Mouse (Mus musculus) midbrain, embryonic 15.5 days (tissue): ENCODE data around the gene Ecsit. TPM values are rescaled to one million over a fixed set of nuclear protein-coding genes. Genes with fewer than 3 reads are reported as not detected.
A peak's percentile ranks its signal among the peaks of the same experiment; 100 is the strongest.

Experiments
- ATAC-seq: fragments of 200-750 bp; cut with Nextera tagmentation; replicated peaks from 2 replicates; pipeline ENCODE4 v1.8.0; 2017; ENCODE audit warnings: moderate TSS enrichment
- H3K27ac ChIP-seq: fragments of 300-500 bp; sonication (generic); 2 replicates; pipeline ENCODE4 v1.5.1; 2015; ENCODE audit warnings: mild to moderate bottlenecking, inconsistent platforms
- H3K27me3 ChIP-seq: fragments of 300-500 bp; sonication (generic); replicated peaks from 2 replicates; pipeline ENCODE4 v1.6.1; 2015; ENCODE audit warnings: inconsistent platforms
- H3K36me3 ChIP-seq: fragments of 300-500 bp; sonication (generic); replicated peaks from 2 replicates; pipeline ENCODE4 v1.6.1; 2015; ENCODE audit warnings: inconsistent platforms
- H3K4me1 ChIP-seq: fragments of 300-500 bp; sonication (generic); 2 replicates; pipeline ENCODE4 v1.6.1; 2015; ENCODE audit warnings: inconsistent platforms
- H3K4me2 ChIP-seq: fragments of 300-500 bp; sonication (generic); 2 replicates; pipeline ENCODE4 v1.6.1; 2015; ENCODE audit warnings: inconsistent platforms, mild to moderate bottlenecking, moderate library complexity
- H3K4me3 ChIP-seq: fragments of 300-500 bp; sonication (generic); 2 replicates; pipeline ENCODE4 v1.5.1; 2015; ENCODE audit warnings: mild to moderate bottlenecking, inconsistent platforms
- H3K9ac ChIP-seq: fragments of 300-500 bp; sonication (generic); 2 replicates; pipeline ENCODE4 v1.6.1; 2015; ENCODE audit warnings: mild to moderate bottlenecking, inconsistent platforms
- H3K9me3 ChIP-seq: fragments of 300-500 bp; sonication (generic); 2 replicates; pipeline ENCODE4 v1.6.1; 2016; ENCODE audit warnings: inconsistent platforms
- WGBS: fragments of 180-500 bp; shearing (Covaris S2); methylation state at CpG from one replicate; pipeline ENCODE4 v1.1.7; 2015; ENCODE audit warnings: mixed read lengths; 5-methylcytosine and 5-hydroxymethylcytosine counted together
- polyA plus RNA-seq: library from polyadenylated mRNA; unstranded; fragments of >200 nt; fragmentation: Nextera tagmentation; extraction: Ambion mirVana; gene quantifications from 2 replicates; pipeline ENCODE4 v1.2.1, GENCODE M21; 2015

Gene Ecsit
- polyA plus RNA-seq, 1 experiment from 2014 or later: 58.8 TPM

- Histone ChIP-seq H3K4me1 (peaks cover 20% of the 10 kb centered on the region), H3K27ac (peak within 1 kb of the TSS; percentile 72), H3K4me2 (peak within 1 kb of the TSS; percentile 77), H3K9ac (peak within 1 kb of the TSS; percentile 80), H3K4me3 (peak within 1 kb of the TSS; percentile 67), H3K36me3 (peaks cover 7% of the 10 kb centered on the region; the same call in 1 of the 2 replicates), H3K27me3 (no peaks in the 10 kb centered on the region), H3K9me3 (no peaks in the 10 kb centered on the region)
- ATAC-seq: peak; percentile 98
- whole genome bisulfite sequencing: under 1% methylated on average over 52 of the region's 52 CpGs
Measured at GRCm38 (mm10) chr9:22116740-22117426, 31.6 kb upstream of the Ecsit start, which contains the start of gene Elof1. Gene Elof1 (minus strand): TSS chr9:22117172.

GRCm38 (mm10) chr9:22116086-22116485, 30.8 kb upstream of the Ecsit start:
- WGBS: 17% methylated on average over 15 of the region's 15 CpGs
- Histone ChIP-seq H3K27ac (no peak overlapping the region), H3K4me2 (peak overlapping the region; percentile 77), H3K4me3 (peak overlapping the region; percentile 67), H3K4me1 (peaks cover 20% of the 10 kb centered on the region), H3K27me3 (no peaks in the 10 kb centered on the region), H3K9ac (peak overlapping the region; percentile 80), H3K9me3 (no peaks in the 10 kb centered on the region), H3K36me3 (peaks cover 8% of the 10 kb centered on the region; the same call in 1 of the 2 replicates)
- ATAC-seq: no peak

GRCm38 (mm10) chr9:22115635-22116034, 30.4 kb upstream of the Ecsit start:
- Histone ChIP-seq H3K27ac (no peak overlapping the region), H3K9ac (peak overlapping the region; percentile 80; the same call in 1 of the 2 replicates), H3K36me3 (peaks cover 10% of the 10 kb centered on the region; the same call in 1 of the 2 replicates), H3K9me3 (no peaks in the 10 kb centered on the region), H3K4me2 (peak overlapping the region; percentile 77), H3K4me1 (peaks cover 20% of the 10 kb centered on the region), H3K4me3 (peak overlapping the region; percentile 67), H3K27me3 (no peaks in the 10 kb centered on the region)
- WGBS: 86% methylated on average over 4 of the region's 4 CpGs
- no peak for ATAC-seq

GRCm38 (mm10) chr9:22108194-22108593, 23.0 kb upstream of the Ecsit start:
- Histone ChIP-seq H3K36me3 (peaks cover 10% of the 10 kb centered on the region; the same call in 1 of the 2 replicates), H3K9me3 (no peaks in the 10 kb centered on the region), H3K9ac (no peak overlapping the region), H3K4me1 (no peaks in the 10 kb centered on the region), H3K27me3 (no peaks in the 10 kb centered on the region), H3K4me2 (no peak overlapping the region), H3K27ac (no peak overlapping the region), H3K4me3 (no peak overlapping the region)
- no peak for ATAC-seq
- 92% methylated on average over 9 of the region's 9 CpGs for WGBS

- no peak overlapping the region for H3K4me3 ChIP-seq
- no peak overlapping the region for H3K4me2 ChIP-seq
- no peaks in the 10 kb centered on the region for H3K36me3 ChIP-seq
- WGBS: 8% methylated on average over 18 of the region's 18 CpGs
- peaks cover 4% of the 10 kb centered on the region for H3K4me1 ChIP-seq
- no peaks in the 10 kb centered on the region for H3K9me3 ChIP-seq
- no peak overlapping the region for H3K9ac ChIP-seq
- H3K27ac ChIP-seq: no peak overlapping the region
- H3K27me3 ChIP-seq: peaks cover 33% of the 10 kb centered on the region
- no peak for ATAC-seq
Measured at GRCm38 (mm10) chr9:22099922-22100321, 14.7 kb upstream of the Ecsit start.

GRCm38 (mm10) chr9:22098993-22099696, 13.9 kb upstream of the Ecsit start, which contains the start of gene Cnn1:
Gene Cnn1 (plus strand): TSS chr9:22099216.
- ATAC-seq: no peak
- no peak within 1 kb of the TSS for H3K4me3 ChIP-seq
- no peak within 1 kb of the TSS for H3K9ac ChIP-seq
- H3K36me3 ChIP-seq: no peaks in the 10 kb centered on the region
- H3K27ac ChIP-seq: no peak within 1 kb of the TSS
- peaks cover 4% of the 10 kb centered on the region for H3K4me1 ChIP-seq
- H3K9me3 ChIP-seq: no peaks in the 10 kb centered on the region
- H3K4me2 ChIP-seq: no peak within 1 kb of the TSS
- H3K27me3 ChIP-seq: peaks cover 33% of the 10 kb centered on the region
- WGBS: 13% methylated on average over 14 of the region's 14 CpGs

GRCm38 (mm10) chr9:22095854-22096307, 10.6 kb upstream of the Ecsit start:
- WGBS: 3% methylated on average over 24 of the region's 24 CpGs
- Histone ChIP-seq H3K9me3 (no peaks in the 10 kb centered on the region), H3K27ac (no peak overlapping the region), H3K4me1 (peaks cover 4% of the 10 kb centered on the region), H3K9ac (peak overlapping the region; percentile 48), H3K27me3 (peaks cover 25% of the 10 kb centered on the region), H3K4me3 (peak overlapping the region; percentile 34), H3K36me3 (no peaks in the 10 kb centered on the region), H3K4me2 (peak overlapping the region; percentile 72)
- 0 out of 2 replicates have a peak, but pooled peaks have one; percentile 39 for ATAC-seq

GRCm38 (mm10) chr9:22092746-22093145, 7.5 kb upstream of the Ecsit start:
- Histone ChIP-seq H3K9ac (no peak overlapping the region), H3K27ac (no peak overlapping the region), H3K4me1 (peaks cover 4% of the 10 kb centered on the region), H3K36me3 (no peaks in the 10 kb centered on the region), H3K27me3 (no peaks in the 10 kb centered on the region; the same call in 1 of the 2 replicates), H3K4me2 (no peak overlapping the region), H3K9me3 (no peaks in the 10 kb centered on the region), H3K4me3 (no peak overlapping the region)
- no peak for ATAC-seq
- WGBS: 88% methylated on average over 6 of the region's 6 CpGs

- WGBS: 81% methylated on average over 7 of the region's 7 CpGs
- H3K4me3 ChIP-seq: no peak overlapping the region
- no peak overlapping the region for H3K27ac ChIP-seq
- H3K9me3 ChIP-seq: no peaks in the 10 kb centered on the region
- H3K4me2 ChIP-seq: no peak overlapping the region
- no peak for ATAC-seq
- H3K4me1 ChIP-seq: peaks cover 7% of the 10 kb centered on the region
- H3K9ac ChIP-seq: no peak overlapping the region
- no peaks in the 10 kb centered on the region for H3K27me3 ChIP-seq
- no peaks in the 10 kb centered on the region for H3K36me3 ChIP-seq
Measured at GRCm38 (mm10) chr9:22089986-22090385, 4.7 kb upstream of the Ecsit start.

GRCm38 (mm10) chr9:22089281-22089680, 4.0 kb upstream of the Ecsit start:
- WGBS: 96% methylated on average over 7 of the region's 7 CpGs
- Histone ChIP-seq H3K27me3 (no peaks in the 10 kb centered on the region), H3K9ac (no peak overlapping the region), H3K4me2 (no peak overlapping the region), H3K36me3 (no peaks in the 10 kb centered on the region), H3K4me1 (peaks cover 13% of the 10 kb centered on the region), H3K9me3 (no peaks in the 10 kb centered on the region), H3K4me3 (no peak overlapping the region), H3K27ac (no peak overlapping the region)
- no peak for ATAC-seq

GRCm38 (mm10) chr9:22087034-22087618, 1.9 kb upstream of the Ecsit start:
- H3K27me3 ChIP-seq: no peaks in the 10 kb centered on the region
- peaks cover 20% of the 10 kb centered on the region for H3K4me1 ChIP-seq
- H3K4me2 ChIP-seq: no peak overlapping the region
- H3K9ac ChIP-seq: no peak overlapping the region
- WGBS: 86% methylated on average over 2 of the region's 2 CpGs
- no peaks in the 10 kb centered on the region for H3K9me3 ChIP-seq
- no peak overlapping the region for H3K4me3 ChIP-seq
- no peak for ATAC-seq
- no peak overlapping the region for H3K27ac ChIP-seq
- H3K36me3 ChIP-seq: no peaks in the 10 kb centered on the region

- peak overlapping the region; percentile 78; the same call in 1 of the 2 replicates for H3K27ac ChIP-seq
- peak overlapping the region; percentile 62 for H3K9ac ChIP-seq
- H3K4me2 ChIP-seq: peak overlapping the region; percentile 65
- 83% methylated on average over 6 of the region's 6 CpGs for WGBS
- peaks cover 20% of the 10 kb centered on the region for H3K4me1 ChIP-seq
- H3K9me3 ChIP-seq: no peaks in the 10 kb centered on the region
- peak overlapping the region; percentile 76 for H3K4me3 ChIP-seq
- H3K27me3 ChIP-seq: no peaks in the 10 kb centered on the region
- no peak for ATAC-seq
- H3K36me3 ChIP-seq: no peaks in the 10 kb centered on the region
Measured at GRCm38 (mm10) chr9:22086012-22086411, 774 bp upstream of the Ecsit start.
